Mouse (Mus musculus) embryonic fibroblast, embryonic 13.5 days (primary cell): ENCODE results near the gene Ccdc177.

Experiments used
- CTCF ChIP-seq: IDR thresholded peaks from 2 replicates; pipeline ENCODE4 v1.5.1; 2011; ENCODE audit warnings: mild to moderate bottlenecking, control low read depth, low read length, moderate library complexity, borderline replicate concordance; ENCODE audit not compliant: insufficient read depth
- POLR2A ChIP-seq: IDR thresholded peaks from 2 replicates; pipeline ENCODE4 v1.6.1; 2011; ENCODE audit warnings: low read depth, mild to moderate bottlenecking, control low read depth, low read length, moderate library complexity

DNA sequence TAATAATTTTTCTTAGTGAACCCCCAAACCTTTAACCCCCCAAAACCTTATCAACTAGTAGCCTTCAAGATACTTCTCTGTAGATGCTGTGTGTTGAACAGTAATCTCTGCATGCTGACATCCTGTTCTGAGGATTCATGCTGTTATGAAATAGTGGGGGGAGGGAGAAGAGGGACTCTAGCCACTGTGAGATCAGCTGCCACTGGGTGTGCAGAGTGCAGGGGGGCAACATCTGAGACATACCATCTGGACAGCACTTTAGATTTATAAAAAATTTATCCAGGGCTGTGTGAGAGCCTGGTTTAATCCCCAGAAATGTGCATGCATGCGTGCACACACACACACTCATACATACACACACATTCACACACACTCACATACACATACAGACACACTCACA lies 15.9 kb downstream of the Ccdc177 start:
- TF ChIP-seq CTCF (no peak), POLR2A (no peak)
